Mouse (Mus musculus) mouse trophoblast stem cell (cell line): Measurements from ENCODE around the gene Babam2.

Source experiments
- in situ Hi-C, 2 experiments: fragments of 300-500 bp; cut with MseI, MboI; formaldehyde crosslinking; loops; 2 replicates in 1 of 2; 3 replicates in 1 of 2; pipeline ENCODE4 v1.15.1; 2025

The Babam2 gene

DNA sequence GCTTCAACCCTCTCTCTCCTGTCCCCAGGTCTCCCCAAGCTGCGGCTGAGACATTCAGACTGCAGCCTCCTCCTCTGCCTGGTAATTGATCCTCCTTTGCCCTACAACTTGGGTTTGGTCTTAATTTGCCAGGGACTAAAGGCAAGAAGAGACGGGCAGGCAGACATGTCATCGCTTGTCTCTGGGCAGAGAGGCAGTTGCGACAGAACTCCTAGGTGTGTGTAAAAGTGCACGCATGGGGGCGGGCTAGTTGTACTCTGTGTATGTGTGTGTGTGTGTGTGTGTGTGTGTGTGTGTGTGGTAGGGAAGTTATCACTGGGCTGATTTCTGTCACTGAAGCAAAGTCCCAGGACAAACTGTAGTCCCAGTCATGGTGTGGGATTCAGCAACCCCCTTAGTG lies 424.5 kb downstream of the Babam2 start:
- in situ Hi-C loops: no loop called here

DNA sequence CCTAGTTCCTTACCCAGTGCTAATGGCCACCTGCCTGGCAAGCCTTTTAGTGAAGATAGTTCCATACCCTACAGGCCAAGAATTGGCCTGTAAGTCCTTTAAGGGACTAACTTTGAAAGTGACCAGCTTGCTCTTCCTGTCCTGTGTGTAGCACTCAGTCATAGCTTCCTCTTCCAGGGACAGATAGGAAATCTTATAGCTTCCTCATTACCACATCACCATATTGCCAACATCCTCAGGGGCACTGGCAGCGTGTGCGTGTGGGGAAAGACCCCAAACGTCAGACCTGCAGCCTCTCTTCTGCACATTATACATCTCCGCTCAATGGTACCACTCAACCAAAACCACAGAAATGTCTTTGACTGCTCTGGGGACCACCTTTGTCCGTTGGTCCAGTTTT lies 424.9 kb downstream of the Babam2 start:
- in situ Hi-C loops: no loop called here

GRCm38 (mm10) chr5:32124957-32125356 lies 427.5 kb downstream of the Babam2 start:
- in situ Hi-C loops: no loop called here

DNA sequence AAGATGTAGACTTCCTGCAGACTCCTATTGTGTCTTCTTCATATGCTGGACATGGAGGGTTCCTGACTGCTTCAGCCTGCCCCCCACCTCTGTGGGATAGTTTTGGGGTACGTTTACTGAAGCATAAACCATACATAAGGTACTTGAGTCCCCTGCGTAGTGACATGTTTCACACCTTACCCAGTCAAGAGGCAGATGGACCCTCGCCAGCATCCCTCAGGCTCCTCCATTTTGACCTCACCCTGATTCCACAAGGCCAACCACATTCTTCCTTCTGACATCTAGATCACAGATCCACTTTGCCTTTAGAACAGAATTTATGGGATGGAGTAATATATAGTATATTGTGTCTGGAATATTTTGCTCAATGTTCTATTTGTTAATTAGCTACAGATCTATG lies 429.7 kb downstream of the Babam2 start:
- in situ Hi-C loops: no loop called here

DNA sequence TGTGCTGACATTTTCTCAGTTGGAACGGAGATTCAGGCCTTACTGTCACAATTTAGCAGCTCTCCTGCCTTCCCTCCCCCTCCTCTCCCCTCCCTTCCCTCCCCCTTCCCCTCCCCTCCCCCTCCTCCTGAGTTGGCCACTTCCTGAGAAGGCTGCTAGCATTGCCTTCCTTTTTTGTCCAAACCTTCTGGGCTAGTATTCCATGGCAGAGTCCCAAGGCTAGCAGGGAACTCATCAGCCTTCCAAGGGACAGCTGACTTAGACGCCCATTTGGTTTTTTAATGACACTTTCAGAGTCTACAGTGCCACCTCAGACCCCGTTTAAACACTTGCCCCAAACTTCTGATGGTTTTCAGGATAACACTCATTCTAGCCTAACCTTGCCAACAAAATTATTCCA lies 430.4 kb downstream of the Babam2 start:
- in situ Hi-C loops: no loop called here

- in situ Hi-C loops: loop anchor here in 1 of 2 experiments (10.0 kb wide), 1 partner anchor 208 kb away; no protein-coding TSS in a partner anchor
These were observed 435.6 kb downstream of the Babam2 start for GRCm38 (mm10) chr5:32132971-32133501.

DNA sequence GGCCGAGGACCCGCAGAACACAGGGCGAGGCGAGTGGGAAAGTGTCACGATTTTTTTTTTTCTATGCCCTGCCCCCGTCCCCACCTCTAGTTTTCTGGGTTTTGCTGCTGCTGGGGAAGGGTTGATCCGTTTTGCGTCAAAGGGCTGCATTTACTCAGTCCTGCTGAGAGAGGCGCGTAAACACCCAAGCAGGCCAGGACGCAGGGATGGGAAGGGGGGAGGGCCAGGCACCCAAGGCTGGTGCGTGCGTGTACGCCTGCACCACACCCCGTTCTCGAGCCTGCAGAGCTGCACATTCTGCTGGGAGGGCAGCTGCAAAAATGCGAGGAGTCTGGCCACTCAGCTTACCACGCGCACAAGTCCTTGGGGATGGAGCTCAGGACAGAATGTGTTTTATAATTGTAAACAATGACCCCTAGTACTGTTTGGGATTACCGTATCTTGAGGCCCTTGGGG lies 436.1 kb downstream of the Babam2 start:
- in situ Hi-C loops: loop anchor here in 1 of 2 experiments (10.0 kb wide), 1 partner anchor 209 kb away; no protein-coding TSS in a partner anchor

DNA sequence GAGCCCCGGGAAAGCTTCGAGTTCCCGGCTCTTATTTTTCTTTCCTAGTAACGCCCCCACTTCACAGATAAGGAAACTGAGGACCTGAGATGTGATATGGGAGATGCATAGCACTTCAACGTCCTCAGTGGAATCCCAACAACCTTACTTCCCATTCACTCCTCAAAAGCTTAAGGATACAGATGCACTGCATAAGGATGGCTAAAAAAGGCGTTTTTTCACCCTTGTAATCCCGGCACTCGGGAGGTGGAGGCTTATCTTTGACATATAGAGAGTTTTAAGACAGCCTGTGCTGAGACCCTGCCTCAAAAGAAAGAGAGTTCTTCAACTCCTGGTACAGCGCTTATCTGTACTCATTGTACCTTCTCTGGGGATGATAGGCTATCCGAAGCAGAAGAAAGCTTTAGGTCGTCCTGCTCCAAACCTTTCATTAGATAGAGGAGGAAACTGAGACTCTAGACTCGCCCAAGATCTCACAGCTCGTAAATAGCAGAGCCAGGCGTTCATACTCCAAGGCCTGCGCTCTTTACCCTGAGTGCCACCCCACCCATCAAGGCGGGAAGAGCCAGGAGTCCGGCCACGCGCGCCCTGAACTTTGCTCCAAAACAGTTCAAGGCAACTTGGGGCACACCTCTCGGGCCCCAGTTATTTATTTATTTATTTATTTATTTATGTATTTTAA lies 436.7 kb downstream of the Babam2 start:
- in situ Hi-C loops: loop anchor here in 1 of 2 experiments (10.0 kb wide), 1 partner anchor 209 kb away; no protein-coding TSS in a partner anchor
